Mouse (Mus musculus): ENCODE data around the gene Plgrkt.

The Plgrkt gene

DNA sequence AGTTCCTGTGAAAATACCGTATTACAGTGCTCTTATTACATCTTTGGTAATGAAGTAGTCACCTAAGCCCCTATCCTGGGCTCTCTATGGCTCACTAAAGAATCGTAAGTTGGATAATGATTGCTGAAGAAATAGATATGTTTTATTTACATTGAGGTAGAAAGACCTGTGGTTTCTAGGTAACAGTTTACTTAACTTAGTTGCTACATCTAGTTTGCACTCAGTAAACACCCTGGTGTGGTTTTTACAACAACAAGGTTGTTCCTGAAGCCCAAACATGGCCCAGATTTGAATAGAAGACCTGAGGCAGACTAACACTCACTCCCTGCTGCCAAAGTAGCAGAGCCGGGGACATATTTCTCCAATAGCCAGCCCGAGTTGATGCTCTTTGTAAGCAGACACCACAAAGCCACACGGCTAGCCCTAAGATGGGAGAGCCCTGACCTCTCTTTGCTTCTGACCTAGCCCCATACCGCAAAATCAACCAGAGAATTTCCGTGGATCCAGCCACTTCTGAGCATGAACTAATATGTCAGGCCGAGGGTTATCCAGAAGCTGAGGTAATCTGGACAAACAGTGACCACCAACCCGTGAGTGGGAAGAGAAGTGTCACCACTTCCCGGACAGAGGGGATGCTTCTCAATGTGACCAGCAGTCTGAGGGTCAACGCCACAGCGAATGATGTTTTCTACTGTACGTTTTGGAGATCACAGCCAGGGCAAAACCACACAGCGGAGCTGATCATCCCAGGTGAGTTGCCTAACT, 12.8 kb upstream of the Plgrkt start:
- DNase-seq = no peak

DNA sequence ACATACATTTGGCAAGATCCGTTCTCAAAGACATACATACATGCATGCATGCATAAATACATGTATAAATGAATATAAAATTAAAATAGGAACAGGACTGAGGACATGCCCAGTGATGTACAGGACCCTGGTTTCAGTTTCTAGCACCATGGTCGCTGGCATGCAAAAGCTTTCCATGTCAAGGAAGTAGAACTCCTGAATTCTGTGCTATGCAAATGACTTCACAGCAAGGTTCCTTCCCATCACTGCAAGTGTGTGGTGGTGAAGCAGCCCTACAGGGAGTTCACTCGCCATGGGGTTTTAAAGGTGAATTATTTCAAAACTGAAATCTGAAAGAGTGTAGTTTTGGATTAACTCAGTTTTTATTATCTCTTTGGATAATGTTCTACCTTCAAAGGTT, 9.2 kb upstream of the Plgrkt start:
- DNase-seq = no peak

DNA sequence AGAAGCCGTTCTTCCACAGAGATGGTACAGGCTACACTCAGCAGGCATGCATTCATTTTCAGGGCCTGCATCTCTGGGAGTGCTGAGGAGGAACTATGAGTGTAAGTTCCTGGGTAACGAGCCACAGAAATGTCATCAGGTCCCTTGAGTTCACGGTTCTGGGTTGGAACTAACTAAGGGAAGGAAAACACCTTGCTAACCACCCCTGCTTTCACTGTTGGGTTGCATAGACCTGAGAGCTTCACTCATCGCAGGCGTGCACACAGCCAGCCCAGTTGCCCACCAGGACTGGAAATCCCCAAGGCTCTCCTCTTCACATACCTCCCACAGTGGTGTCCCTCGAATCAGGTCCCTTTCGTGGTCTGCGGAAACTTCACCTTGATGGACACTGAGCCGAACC, 7.8 kb upstream of the Plgrkt start:
- DNase-seq = no peak

DNA sequence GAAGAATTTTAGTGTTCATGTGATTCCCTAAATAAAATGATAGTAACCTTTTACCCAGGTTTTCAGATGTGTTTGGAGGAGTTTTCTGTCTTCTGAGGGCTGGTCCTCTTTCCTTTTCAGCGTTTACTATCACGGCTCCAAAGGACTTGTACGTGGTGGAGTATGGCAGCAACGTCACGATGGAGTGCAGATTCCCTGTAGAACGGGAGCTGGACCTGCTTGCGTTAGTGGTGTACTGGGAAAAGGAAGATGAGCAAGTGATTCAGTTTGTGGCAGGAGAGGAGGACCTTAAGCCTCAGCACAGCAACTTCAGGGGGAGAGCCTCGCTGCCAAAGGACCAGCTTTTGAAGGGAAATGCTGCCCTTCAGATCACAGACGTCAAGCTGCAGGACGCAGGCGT, 6.2 kb upstream of the Plgrkt start:
- DNase-seq = no peak

DNA sequence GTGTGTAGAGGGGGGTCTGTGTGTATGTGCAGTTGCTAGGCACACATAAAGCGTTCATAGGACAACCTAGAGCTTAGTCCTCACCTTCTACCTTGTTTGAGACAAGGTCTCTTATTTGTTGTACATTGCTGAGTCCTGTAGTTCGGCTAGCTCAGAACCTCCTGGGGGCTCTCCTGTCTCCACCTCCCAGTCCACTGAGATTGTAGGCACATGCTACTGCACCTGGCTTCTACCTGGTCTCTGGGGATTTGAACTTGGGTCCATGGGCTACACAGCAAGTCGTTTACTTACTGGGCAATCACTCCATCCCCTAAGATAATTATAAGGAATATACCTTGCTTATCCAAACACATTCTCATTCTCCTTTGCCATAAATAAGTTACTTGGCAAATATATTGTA, 5.4 kb upstream of the Plgrkt start:
- DNase-seq = no peak

DNA sequence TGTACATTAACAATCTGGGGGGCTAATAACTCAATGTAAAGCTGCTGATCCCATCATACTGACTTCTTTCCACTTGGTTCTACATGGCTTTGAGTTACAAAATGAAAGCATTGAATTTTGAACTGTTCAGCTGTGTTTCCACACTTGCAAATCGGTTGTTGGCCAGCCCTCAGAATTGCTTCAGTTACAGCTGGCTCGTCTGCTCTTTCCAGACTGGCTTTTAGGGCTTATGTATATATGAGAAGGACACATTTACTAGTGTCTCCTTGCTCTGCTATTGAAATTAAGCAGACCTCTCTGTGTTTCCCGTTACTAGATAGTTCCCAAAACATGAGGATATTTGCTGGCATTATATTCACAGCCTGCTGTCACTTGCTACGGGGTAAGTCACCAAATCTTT, 4.9 kb upstream of the Plgrkt start:
- DNase-seq = peak; percentile 44

DNA sequence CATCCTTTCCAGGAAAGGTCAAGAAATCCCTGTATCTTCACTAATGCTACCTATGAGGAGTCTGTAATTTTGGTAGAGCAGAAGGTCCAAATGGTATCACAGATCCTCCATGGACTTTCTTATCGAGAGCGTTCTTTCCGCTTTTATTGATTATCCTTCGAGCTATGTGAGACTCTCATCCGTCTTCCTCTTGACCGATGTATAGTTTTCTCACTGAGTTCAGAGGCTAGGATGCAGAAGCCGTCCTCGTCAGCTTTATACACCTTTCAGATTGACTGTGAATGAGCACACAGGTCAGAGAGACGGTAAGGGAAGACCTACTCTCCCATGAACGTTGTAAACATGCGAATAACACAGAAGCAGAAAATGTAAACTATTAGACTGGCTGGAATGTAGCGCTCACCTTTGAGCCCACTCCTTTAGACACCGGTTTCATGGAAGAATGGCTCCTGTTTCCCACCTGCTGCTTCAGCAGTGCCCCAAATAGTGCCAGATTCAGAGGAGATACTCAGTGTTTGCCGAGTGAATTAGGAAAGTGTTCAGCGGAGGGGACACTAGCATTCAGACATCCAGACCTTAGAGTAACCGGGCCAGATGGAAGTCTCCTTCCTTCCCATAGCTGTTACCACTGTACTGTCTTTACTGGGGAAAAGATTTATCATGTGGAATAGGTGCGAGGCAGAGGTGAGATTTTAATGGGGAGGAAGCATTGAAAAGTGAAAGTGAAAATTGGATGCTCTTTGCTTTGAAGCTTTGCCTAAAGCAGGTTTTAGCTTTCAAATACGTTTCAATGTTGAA, 4.3 kb upstream of the Plgrkt start:
- DNase-seq = no peak

DNA sequence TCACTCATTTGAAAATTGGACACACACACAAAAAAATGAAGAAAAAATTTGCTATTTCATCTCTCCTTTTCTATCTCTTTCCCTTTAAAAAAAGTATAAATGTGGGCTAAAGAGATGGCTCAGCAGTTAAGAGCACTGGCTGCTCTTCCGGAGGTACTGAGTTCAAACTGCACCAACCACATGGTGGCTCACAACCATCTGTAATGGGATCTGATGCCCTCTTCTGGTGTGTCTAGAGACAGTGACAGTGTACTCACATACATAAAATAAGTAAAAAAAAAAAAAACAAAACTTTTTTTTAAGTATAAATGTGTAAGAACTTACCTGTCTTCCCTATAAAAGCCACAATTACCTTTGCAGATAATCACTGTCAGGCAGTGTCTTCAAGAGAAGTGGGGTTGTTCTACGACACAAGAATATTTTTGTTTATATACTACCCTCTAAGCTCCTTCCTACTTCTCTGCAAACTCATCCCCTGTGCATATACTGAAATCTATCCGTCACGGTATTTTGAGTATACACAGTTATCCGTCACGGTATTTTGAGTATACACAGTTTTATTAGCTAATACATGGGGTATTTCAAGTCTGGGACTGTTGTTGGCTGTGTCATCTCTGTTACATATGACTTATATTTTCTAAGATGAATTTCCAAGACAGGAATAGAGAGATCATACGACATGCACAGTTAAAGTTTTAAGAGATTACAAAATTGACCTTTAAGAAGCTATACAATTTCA, 3.5 kb upstream of the Plgrkt start:
- no peak for DNase-seq

DNA sequence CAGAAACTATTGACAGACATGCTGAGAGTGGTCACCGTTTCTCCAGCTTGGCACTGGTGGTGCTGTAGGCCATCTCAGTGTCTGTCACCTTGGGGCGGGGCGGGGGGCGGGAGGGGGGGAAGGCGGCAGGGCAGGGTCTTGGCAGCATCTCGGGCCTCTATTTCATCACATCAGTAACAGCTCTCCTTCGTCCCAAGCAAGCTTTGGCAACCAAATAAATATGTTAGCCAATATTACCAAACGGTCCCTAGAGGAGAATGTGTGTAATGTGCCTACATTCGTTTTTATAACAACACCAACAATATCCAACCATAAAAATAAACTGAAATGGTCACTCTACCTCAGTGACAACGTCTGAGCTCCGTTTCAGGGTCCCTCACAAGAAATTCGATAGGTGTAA, 2.9 kb upstream of the Plgrkt start:
- DNase-seq = no peak

DNA sequence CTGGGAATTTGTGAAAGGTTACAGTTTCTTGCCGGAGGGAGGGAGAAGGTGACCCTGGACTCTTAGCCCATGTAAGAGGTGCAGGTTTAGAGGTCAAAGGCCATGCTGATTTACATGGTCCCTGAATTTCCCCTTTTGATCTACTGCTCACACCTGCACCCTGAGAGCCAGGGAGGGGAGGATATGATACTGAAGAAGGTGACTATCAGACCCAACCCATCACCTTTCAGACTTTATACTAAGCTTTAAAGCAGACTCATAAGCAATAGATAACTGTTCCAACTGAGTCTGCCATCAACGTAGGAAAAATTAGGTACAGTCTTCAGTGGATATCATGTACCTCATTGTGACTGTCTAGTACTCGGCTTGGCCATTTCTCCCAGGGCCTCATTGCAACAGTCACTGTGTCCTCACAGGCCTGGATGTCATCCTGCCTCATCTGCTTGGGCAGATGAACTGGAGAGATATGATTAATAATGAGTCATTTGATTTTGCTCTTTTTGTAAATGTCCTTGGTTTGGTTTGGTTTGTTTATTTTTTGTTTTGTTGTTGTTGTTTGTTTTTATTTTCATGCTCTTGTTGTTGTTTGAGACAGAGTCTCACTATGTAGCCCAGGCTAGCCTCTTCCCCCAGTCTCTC, 1.6 kb upstream of the Plgrkt start:
- DNase-seq = no peak

DNA sequence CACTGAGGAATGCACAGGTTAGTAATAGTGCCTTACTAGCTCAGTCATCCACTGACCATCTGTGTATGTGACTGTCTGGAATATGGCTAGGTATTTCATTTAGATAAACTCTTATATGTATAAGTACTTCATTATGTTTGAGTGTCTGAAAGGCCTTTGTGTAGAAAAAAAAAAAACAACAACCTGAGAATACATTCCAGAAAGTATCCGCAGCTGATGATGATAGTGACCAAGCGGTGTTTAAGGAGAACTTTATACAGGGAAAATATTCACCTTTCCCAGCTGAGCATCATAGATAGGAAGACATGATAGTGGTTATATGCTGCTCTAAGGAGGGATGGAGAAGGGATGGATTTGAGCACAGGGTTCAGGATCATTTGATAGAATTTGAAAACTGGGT, 851 bp upstream of the Plgrkt start:
- no peak for DNase-seq

DNA sequence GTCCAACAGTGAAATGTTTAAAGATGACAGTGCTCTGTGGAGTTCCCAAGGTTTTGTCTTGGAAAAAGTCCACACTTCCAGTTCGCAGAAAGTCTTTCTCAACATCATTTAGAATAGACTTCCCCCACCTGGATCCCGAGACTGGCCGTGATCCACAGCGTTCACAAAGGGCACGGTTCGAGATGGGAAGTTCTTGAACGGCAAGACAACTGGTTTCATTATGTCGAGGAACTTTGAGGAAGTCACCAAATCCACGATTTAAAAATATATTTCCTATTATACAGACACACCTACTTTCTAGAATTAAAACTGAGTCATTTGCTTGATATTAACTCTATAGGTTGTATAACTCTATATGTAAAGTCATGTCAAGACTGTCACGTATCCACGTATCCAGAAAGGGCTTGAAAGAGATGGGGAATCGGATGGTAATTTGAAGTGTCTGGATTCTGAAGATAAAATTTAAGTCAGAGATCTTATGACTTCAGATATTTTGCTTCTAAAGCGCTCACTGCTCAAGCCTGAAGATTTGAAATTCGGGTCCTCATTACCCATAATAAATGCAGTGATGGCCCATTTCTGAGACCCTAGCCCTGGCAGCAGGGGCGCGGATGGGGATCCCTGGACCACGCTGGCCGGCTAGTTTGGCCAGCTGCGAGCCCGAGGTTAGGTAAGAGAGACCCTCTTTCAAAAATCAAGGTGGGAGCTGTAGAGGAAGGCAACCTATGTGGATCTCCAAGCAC, 793 bp downstream of the Plgrkt start:
- DNase-seq = no peak

DNA sequence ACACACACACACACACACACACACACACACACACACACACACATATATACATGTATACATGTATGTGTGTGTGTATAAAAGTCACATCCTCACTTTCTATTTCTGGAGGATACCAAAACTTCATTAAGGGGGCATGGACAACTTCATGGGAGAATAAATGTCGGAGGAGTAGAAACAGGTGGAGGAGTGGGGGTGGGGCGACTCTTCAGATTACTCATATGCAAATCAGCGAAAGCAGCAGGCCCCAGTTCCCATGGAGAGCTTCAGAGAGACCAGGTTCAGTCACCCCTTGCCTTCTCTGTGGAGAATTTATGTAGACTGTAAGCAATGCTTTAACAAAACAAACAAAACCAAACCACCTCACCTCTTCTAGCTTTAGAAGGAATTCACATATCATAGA, 2.1 kb downstream of the Plgrkt start:
- no peak for DNase-seq

DNA sequence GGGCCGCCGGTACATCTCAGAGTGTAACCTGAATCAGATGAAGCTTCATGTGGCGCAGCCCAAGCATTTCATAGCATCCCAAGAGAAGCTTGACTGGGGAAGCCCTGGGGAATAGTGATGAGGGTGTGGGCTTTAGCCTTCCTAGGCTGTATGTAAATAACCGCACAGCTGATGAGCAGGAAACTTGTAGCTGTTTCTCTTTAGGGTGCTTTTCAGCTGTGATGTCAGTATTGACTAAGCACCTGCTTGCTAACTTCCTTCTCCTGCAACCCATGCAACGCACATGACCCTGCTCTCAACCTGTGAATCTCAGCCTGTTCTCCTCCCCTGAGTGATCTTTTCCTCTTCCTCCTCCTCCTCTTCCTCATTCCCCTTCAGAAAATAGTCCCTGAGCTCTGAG, 3.1 kb downstream of the Plgrkt start:
- DNase-seq = no peak

DNA sequence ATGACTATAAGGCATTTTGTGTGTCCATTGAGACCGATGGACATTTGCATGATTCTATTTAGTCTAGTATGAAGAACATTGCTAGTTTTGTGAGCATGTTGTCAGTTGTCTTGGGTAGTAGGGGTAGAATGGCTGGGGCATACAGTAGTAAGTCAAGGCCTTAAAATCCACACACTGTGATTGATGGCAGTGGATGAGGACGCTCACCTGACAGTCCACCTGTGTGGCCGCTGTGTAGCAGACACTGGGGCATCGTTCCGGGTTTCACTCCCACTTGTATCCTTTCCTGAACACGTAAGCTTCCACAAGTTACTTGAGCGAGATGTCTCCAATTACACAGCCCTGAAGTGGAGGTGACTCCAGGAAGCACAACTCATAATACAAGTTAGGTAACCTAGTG, 3.6 kb downstream of the Plgrkt start:
- no peak for DNase-seq

DNA sequence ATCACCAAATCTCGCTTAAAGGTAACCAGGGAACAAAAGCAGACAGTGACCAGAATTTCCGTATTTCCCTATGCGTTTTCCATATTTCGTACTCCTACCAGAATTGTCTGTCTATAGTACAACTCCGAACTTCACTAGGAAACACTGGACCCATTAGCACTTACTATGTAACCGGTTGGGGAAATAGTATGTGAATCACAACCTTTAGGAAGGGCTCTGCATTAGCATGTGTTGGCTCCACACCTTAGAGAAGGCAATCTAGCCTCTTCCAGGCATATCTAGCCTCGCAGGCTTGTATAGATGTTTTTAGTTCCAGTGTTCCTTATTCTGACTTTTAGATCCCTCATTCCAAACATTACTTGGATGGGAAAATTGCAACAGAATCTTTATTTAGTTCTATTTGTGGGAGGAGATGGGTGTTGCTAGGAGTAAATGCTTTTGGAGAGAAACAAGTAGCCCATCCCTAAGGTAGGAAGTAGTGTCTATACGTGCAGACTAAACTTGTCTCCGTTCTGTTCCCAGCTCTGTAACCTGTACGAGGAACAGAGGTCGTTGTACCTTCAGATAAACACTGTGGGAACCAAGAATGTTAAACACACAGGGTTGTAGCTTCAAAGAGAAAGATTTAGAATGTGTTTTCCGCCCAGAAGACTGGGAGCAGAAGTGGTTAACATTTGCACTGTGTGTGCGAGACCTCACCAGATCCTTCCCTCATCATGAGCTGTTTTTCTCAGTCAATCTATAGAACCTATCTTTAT, 4.8 kb downstream of the Plgrkt start:
- DNase-seq = no peak

DNA sequence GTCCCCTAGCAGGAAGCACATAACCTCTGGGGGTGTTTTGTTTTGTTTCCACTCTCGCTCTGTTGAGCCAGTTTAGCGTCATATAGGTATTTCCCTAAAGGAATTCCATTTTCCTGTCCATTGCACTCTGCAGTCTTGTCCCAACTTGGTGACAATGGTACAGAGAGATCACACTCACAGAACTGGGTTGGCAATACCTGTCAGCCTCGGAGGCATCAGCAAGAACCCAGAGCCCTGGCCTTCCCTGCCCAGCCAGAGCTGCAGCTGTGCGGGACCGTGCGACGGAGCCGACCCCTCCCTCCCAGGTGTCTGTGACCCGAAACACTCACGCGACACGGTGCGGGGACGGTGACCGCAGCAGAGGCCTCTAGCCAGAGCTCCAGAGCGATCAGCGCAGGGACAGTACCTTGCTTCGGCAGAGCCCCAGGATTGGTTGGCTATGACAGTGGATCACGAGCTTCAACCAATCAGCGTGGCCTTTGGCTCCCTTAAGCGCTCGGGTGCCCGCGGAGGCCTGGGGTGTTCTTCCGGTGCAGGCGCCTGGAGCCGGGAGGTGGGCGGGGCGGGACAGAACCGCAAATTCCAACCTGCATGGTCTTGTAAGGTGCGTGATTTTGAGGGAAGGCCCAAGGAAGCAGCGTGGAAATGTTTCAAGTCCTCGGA, 5.6 kb downstream of the Plgrkt start:
- peak; percentile 83 for DNase-seq

DNA sequence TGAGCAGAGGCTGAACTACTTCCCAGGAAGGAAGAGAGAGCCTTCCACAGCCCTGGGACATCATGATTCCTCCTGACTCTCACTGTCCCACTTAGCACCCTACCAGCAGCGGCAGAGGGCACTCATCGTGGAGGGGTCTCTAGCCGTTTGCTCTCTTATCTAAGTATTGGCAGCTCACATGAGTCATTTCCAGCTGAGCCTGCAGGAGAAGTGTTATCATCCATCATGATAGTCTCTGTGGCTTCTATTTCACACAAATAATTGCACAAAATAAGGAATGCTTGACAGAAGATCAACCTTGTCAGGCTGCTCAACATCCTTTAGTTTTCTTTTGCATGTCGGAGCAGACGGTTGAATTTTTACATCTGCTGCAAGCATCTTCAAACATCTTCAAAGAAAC, 6.9 kb downstream of the Plgrkt start:
- no peak for DNase-seq

DNA sequence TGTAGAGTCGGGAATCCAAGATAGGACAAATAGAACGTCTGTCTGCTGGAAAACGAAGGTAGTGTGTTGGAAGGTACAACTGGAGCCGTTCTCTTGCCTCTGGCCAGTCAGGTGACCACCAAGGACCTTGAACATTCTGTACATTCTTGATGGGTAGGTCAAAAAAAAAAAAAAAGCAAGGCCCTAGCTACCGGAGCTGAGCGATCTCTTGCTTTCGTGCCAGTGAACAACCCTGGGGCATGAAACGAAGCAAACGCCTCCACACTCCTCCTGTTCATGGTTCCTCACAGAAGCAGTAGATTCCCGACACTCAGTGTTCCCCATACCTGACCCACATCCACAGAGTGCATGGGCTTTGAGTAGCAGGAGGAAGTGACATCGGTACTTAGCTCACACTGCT, 10.9 kb downstream of the Plgrkt start:
- no peak for DNase-seq

DNA sequence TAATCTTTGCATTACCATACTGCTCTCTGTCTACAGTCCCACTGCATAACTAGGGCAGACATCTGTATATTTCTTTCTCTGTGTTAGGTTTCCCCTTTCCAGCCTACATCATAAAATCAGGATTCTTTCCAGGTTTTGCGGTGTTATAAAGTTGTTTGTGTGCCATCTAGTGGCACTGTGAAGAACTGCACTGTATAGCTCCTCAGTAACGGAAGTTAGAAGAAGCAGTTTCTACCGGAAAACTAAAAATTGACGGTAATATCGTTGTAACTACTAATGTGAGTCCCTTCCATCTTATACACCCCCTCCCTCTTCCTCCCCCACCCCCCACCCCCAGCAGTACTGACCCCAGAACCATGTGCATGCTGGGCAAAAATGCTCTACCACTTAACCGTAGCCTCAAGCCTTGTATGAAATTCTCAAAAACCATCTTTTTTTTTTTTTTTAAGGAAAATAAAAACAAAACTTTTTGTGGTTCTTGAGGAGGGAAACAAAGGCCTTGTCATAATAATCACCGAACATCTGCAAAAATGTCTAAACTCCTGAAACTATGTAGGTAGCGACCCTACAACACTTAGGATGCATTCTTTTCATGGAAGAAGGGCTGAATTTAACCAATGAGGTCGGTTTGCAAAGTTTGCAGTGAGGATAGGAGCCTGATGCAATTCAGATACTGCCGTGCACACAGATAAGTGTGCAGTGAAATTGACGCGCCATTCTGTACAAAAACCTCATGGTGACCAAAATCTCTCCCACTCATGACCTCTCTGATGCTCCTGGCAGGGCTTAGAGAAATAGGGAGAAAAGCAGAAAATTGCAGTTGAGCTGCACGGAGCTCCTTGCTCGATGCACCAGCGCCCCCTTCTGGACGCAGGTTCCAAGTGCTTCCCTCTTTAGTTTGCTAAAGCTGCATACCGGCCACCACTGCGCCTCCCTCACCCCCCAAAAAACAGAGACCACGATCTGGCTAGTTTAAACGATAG, 12.0 kb downstream of the Plgrkt start:
- DNase-seq = peak; percentile 97
